Mouse (Mus musculus): ENCODE data around the gene Vma21. TPM values are rescaled to one million over a fixed set of nuclear protein-coding genes. Genes with fewer than 3 reads are reported as not detected.

Vma21 gene
- polyA plus RNA-seq, 1 experiment from 2014 or later, result 41.9 TPM

Other genes with a start within 250 kb of the Vma21 start
- gene Gpr50, start 152.3 kb upstream of the Vma21 start, polyA plus RNA-seq (2016; fragmentation: Nextera tagmentation; extraction: Ambion mirVana), result 0.16 and 3.5 TPM in 2 replicates
- 0.09 TPM in 1 of 2 replicates, not detected in the other for gene Gm1141, start 105.1 kb downstream of the Vma21 start, polyA plus RNA-seq (2016; fragmentation: Nextera tagmentation; extraction: Ambion mirVana)
- 5.1 and 6.2 TPM in 2 replicates for gene Prrg3, start 146.7 kb downstream of the Vma21 start, polyA plus RNA-seq (2016; fragmentation: Nextera tagmentation; extraction: Ambion mirVana)
- not detected in 2 replicates for gene Fate1, start 157.1 kb downstream of the Vma21 start, polyA plus RNA-seq (2016; fragmentation: Nextera tagmentation; extraction: Ambion mirVana)
- 0.04 and 0.10 TPM in 2 replicates for gene Cnga2, start 175.9 kb downstream of the Vma21 start, polyA plus RNA-seq (2016; fragmentation: Nextera tagmentation; extraction: Ambion mirVana)